Mouse (Mus musculus): ENCODE data around the gene Commd6. TPM values are rescaled to one million over a fixed set of nuclear protein-coding genes. Genes with fewer than 3 reads are reported as not detected.
A peak's percentile ranks its signal among the peaks of the same experiment; 100 is the strongest.

The Commd6 gene
- polyA plus RNA-seq (2012; rRNA removed) (14.8 and 20.2 TPM in 2 replicates), polyA plus RNA-seq (2014; fragmentation: Nextera tagmentation; extraction: Ambion mirVana) (40.7 and 42.0 TPM in 2 replicates)

DNA sequence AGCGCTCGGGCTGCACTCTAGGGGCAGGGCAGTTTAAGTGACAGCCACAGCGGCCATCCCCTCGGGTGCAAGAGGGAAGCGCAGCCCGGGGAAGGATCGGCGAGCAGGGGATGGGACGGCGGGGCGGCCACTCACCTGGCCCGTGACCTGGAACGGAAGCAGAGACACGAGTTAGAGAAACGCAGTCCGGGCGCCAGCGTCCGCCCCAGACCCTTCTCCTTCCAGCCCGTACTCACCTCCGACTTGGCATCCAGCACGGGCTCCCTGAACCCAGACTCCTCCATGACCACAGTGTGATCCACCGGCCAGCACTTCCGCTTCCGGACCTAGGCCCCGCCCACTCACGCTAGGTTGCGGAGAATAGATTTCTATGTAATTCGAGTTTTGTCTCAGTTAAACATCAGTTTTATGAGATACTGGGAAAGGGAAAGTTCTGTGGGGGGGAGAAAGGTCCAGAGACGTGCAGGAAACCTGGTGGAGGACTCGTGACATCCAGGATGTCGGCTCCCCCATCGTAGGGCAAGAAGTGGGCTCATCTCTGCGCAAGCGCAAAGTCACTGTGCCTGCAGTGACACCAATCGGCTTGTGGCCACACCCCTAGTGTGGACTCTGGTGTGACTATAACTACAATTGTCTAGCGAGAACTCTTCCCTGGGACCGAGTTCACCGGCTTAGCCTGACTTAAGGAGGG, at the start of gene Commd6:
TSS of gene Commd6 (minus strand) at position 534 of the 691 bp plus-strand sequence.
- WGBS (ENCODE audit: insufficient replicate concordance): under 1% methylated on average over 39 of the region's 39 CpGs
- Histone ChIP-seq H3K27ac (peak within 1 kb of the TSS; percentile 39), H3K27me3 (ENCODE audit: control insufficient read depth, insufficient read depth, low read length) (no peaks in the 10 kb centered on the region), H3K4me2 (ENCODE audit: low read depth) (peak within 1 kb of the TSS; percentile 81), H3K36me3 (replicated peaks; ENCODE audit: control insufficient read depth, insufficient read depth, low read depth) (no peaks in the 10 kb centered on the region), H3K4me1 (replicated peaks; ENCODE audit: control insufficient read depth in 2 of 2, insufficient read depth in 2 of 2, low read length in 1 of 2) (peaks cover 0 to 5% of the 10 kb centered on the region in 2 experiments; a peak in 1 of 4 replicates), H3K4me3 (ENCODE audit: insufficient read depth in 1 of 2, low read depth in 2 of 2, low read length in 2 of 2) (peak within 1 kb of the TSS; percentile 75 to 92), H3K9ac (replicated peaks) (peak within 1 kb of the TSS; percentile 80), H3K9me3 (ENCODE audit: control insufficient read depth, low read length) (no peaks in the 10 kb centered on the region)
- ATAC-seq (ENCODE audit: insufficient read depth) (peak; percentile 98), DNase-seq (ENCODE audit: low read depth in 3 of 3, low spot score in 3 of 3) (peak; percentile 78 to 84 (median 80))
- peak; percentile 27 for TF ChIP-seq CTCF (IDR thresholded peaks at IDR 0.05; ENCODE audit: low read depth)
- TF ChIP-seq EP300 (IDR thresholded peaks at IDR 0.05; ENCODE audit: low read depth): no peak

GRCm38 (mm10) chr14:101688406-101688805, 47.9 kb upstream of the Commd6 start:
- 58% methylated on average over 2 of the region's 2 CpGs for WGBS (ENCODE audit: insufficient replicate concordance)
- H3K36me3 ChIP-seq (replicated peaks; ENCODE audit: control insufficient read depth, insufficient read depth, low read depth): no peaks in the 10 kb centered on the region; the same call in 1 of the 2 replicates
- no peaks in the 10 kb centered on the region for H3K27me3 ChIP-seq (ENCODE audit: control insufficient read depth, insufficient read depth, low read length)
- ATAC-seq (ENCODE audit: insufficient read depth) (no peak), DNase-seq (ENCODE audit: low read depth in 3 of 3, low spot score in 3 of 3) (no peak)
- no peak for TF ChIP-seq EP300 (IDR thresholded peaks at IDR 0.05; ENCODE audit: low read depth)
- TF ChIP-seq CTCF (IDR thresholded peaks at IDR 0.05; ENCODE audit: low read depth): no peak
- no peak overlapping the region for H3K9ac ChIP-seq (replicated peaks)
- no peaks in the 10 kb centered on the region for H3K4me1 ChIP-seq (replicated peaks; ENCODE audit: control insufficient read depth in 2 of 2, insufficient read depth in 2 of 2, low read length in 1 of 2)
- no peak overlapping the region for H3K4me2 ChIP-seq (ENCODE audit: low read depth)
- H3K4me3 ChIP-seq (ENCODE audit: insufficient read depth in 1 of 2, low read depth in 2 of 2, low read length in 2 of 2): no peak overlapping the region
- H3K9me3 ChIP-seq (ENCODE audit: control insufficient read depth, low read length): no peaks in the 10 kb centered on the region
- no peak overlapping the region for H3K27ac ChIP-seq

DNA sequence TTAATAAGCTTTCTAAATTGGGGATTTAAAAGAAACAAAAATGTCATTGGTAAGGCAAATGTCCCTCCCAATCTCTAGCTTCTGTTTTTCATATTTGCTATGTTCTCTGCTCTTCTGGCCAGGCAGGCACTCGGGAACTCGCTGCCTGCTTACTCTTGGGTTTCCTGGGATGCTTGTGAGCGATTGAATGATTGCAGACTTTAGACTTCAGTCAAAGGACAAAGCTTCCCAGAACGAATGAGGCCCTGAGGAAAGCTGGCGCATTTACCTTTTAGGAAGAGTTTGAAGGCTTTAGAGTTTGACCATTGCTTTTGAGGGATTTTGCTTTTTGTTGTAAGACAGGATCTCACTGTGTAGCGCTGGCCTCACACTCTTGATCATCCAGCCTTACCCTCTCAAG, 47.2 kb upstream of the Commd6 start:
- WGBS (ENCODE audit: insufficient replicate concordance): 71% methylated on average over 6 of the region's 6 CpGs
- Histone ChIP-seq H3K9ac (replicated peaks) (no peak overlapping the region), H3K9me3 (ENCODE audit: control insufficient read depth, low read length) (no peaks in the 10 kb centered on the region), H3K4me3 (ENCODE audit: insufficient read depth in 1 of 2, low read depth in 2 of 2, low read length in 2 of 2) (no peak overlapping the region), H3K4me2 (ENCODE audit: low read depth) (no peak overlapping the region), H3K36me3 (replicated peaks; ENCODE audit: control insufficient read depth, insufficient read depth, low read depth) (no peaks in the 10 kb centered on the region; the same call in 1 of the 2 replicates), H3K4me1 (replicated peaks; ENCODE audit: control insufficient read depth in 2 of 2, insufficient read depth in 2 of 2, low read length in 1 of 2) (no peaks in the 10 kb centered on the region), H3K27me3 (ENCODE audit: control insufficient read depth, insufficient read depth, low read length) (no peaks in the 10 kb centered on the region), H3K27ac (no peak overlapping the region)
- TF ChIP-seq EP300 (IDR thresholded peaks at IDR 0.05; ENCODE audit: low read depth) (no peak), CTCF (IDR thresholded peaks at IDR 0.05; ENCODE audit: low read depth) (no peak)
- no peak for DNase-seq (ENCODE audit: low read depth in 3 of 3, low spot score in 3 of 3)
- ATAC-seq (ENCODE audit: insufficient read depth): no peak

GRCm38 (mm10) chr14:101672226-101672625, 31.7 kb upstream of the Commd6 start:
- Histone ChIP-seq H3K4me2 (ENCODE audit: low read depth) (no peak overlapping the region), H3K4me1 (replicated peaks; ENCODE audit: control insufficient read depth in 2 of 2, insufficient read depth in 2 of 2, low read length in 1 of 2) (no peaks in the 10 kb centered on the region), H3K9me3 (ENCODE audit: control insufficient read depth, low read length) (no peaks in the 10 kb centered on the region), H3K27ac (no peak overlapping the region), H3K4me3 (ENCODE audit: insufficient read depth in 1 of 2, low read depth in 2 of 2, low read length in 2 of 2) (no peak overlapping the region), H3K27me3 (ENCODE audit: control insufficient read depth, insufficient read depth, low read length) (no peaks in the 10 kb centered on the region), H3K9ac (replicated peaks) (no peak overlapping the region), H3K36me3 (replicated peaks; ENCODE audit: control insufficient read depth, insufficient read depth, low read depth) (peaks cover 4% of the 10 kb centered on the region; the same call in 1 of the 2 replicates)
- 59% methylated on average over 1 of the region's 1 CpGs for WGBS (ENCODE audit: insufficient replicate concordance)
- DNase-seq (ENCODE audit: low read depth in 3 of 3, low spot score in 3 of 3) (no peak), ATAC-seq (ENCODE audit: insufficient read depth) (no peak)
- no peak for TF ChIP-seq CTCF (IDR thresholded peaks at IDR 0.05; ENCODE audit: low read depth)

DNA sequence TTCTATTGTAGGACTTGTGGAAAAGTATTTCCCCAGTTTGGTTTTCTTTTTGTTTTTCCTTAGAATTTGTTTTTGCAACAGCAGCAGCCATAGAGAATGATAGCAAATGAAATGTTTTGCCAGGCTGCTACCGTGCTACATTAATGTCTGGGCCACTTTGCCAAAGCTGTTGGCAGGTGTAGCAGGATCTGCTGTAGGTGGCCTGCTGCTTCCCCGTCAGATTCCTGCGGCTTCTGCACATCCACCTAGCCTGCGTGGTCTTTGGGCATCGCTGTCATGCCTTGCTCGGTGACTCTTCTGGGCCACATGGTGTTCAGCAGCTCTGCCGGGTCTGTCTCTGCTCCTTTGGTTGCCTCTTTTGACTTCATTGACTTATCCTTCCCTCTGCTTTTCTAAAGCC, 28.1 kb upstream of the Commd6 start:
- Histone ChIP-seq H3K27ac (no peak overlapping the region), H3K4me1 (replicated peaks; ENCODE audit: control insufficient read depth in 2 of 2, insufficient read depth in 2 of 2, low read length in 1 of 2) (no peaks in the 10 kb centered on the region), H3K4me3 (ENCODE audit: insufficient read depth in 1 of 2, low read depth in 2 of 2, low read length in 2 of 2) (no peak overlapping the region), H3K4me2 (ENCODE audit: low read depth) (no peak overlapping the region), H3K27me3 (ENCODE audit: control insufficient read depth, insufficient read depth, low read length) (no peaks in the 10 kb centered on the region), H3K9ac (replicated peaks) (no peak overlapping the region), H3K36me3 (replicated peaks; ENCODE audit: control insufficient read depth, insufficient read depth, low read depth) (peaks cover 6% of the 10 kb centered on the region), H3K9me3 (ENCODE audit: control insufficient read depth, low read length) (no peaks in the 10 kb centered on the region)
- TF ChIP-seq EP300 (IDR thresholded peaks at IDR 0.05; ENCODE audit: low read depth) (no peak), CTCF (IDR thresholded peaks at IDR 0.05; ENCODE audit: low read depth) (no peak)
- ATAC-seq (ENCODE audit: insufficient read depth) (no peak), DNase-seq (ENCODE audit: low read depth in 3 of 3, low spot score in 3 of 3) (no peak)
- WGBS (ENCODE audit: insufficient replicate concordance): 86% methylated on average over 7 of the region's 7 CpGs
